Comparison of ENCODE assay signal across 27 mouse cellular contexts in the genomic region with DNA sequence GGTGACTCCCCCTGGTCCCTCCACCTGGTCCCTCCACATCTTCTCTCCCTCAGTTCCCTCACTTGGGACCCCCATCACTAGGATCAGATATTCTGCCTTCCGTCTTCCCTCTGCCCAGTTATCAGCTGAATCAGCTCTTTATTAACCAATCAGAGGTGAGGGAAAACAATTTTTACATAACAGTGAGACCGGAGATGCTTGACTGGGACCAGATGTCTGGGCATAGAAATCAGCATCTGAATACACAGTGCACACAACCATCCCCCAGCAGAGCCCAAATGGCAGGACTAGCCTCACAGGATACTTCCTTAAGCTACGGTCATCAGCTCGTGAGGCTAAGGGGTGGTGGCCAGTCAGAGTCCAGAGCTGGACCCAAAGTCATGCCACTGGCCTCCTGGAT. TPM values are rescaled to one million over a fixed set of nuclear protein-coding genes. Genes with fewer than 3 reads are reported as not detected.
DNase-seq lines count a peak whose midpoint lies in the region; ATAC-seq and TF ChIP-seq lines count a peak whose summit lies in the region.
"Had no signal": no experiment of that assay in that cellular context is flagged by ENCODE, and none has a peak within 500 bp of the region (broad histone marks: within the 10 kb centered on the region; RNA-seq: fewer than 3 reads in every experiment).

No protein-coding gene starts in this region.

- H3K9me3 ChIP-seq in hindbrain, embryonic 11.5 days (ENCODE audit: control insufficient read depth, low read length) = no peaks in the 10 kb centered on the region
- H3K9me3 ChIP-seq in hindbrain, embryonic 13.5 days = no peaks in the 10 kb centered on the region
- H3K9me3 ChIP-seq in E14TG2a.4 (ENCODE audit: low read length) = no peaks in the 10 kb centered on the region
- H3K9me3 ChIP-seq: heart, embryonic 15.5 days; limb, embryonic 10.5 days; neural tube, embryonic 12.5 days; stomach, embryonic 15.5 days had no signal

- H3K27ac ChIP-seq in hindbrain, embryonic 11.5 days (ENCODE audit: low read depth, low read length) = peak overlapping the region; percentile 51; the same call in 1 of the 2 replicates
- no peak overlapping the region for H3K27ac ChIP-seq in hindbrain, embryonic 13.5 days
- H3K27ac ChIP-seq: heart, embryonic 15.5 days; limb, embryonic 10.5 days; neural tube, embryonic 12.5 days; stomach, embryonic 15.5 days had no signal

- no peaks in the 10 kb centered on the region for H3K4me1 ChIP-seq in hindbrain, embryonic 11.5 days (replicated peaks; ENCODE audit: control insufficient read depth, insufficient read depth, low read length)
- H3K4me1 ChIP-seq in hindbrain, embryonic 13.5 days (replicated peaks) = peaks cover 17% of the 10 kb centered on the region
- H3K4me1 ChIP-seq in E14TG2a.4 (replicated peaks; ENCODE audit: low read depth, low read length) = peaks cover 72% of the 10 kb centered on the region
- H3K4me1 ChIP-seq: megakaryocyte, embryonic 14.5 days; neural tube, embryonic 12.5 days had no signal

- DNase-seq in embryo, embryonic 10.5 days (ENCODE audit: low spot score) = peak; percentile 20
- no peak for DNase-seq in embryo, embryonic 9.5 days (ENCODE audit: extremely low spot score)
- peak; percentile 31 for DNase-seq in hindbrain, embryonic 11.5 days (ENCODE audit: low spot score)
- peak; percentile 54 for DNase-seq in brain, embryonic 14.5 days (ENCODE audit: low read depth)
- DNase-seq in thymus, postnatal 4 days = no peak
- no peak for DNase-seq in ovary, postnatal 36 days (ENCODE audit: low spot score)
- DNase-seq: adrenal gland, adult 2 months; cerebellum, adult 9-11 months; gastrocnemius, postnatal 10 days; heart, postnatal 4 days; kidney, adult 8-10 months; kidney, postnatal 25 days; liver, postnatal 0 days; lung, postnatal 14 days; right cerebral cortex, postnatal 14 days; thymus, adult 18-20 months had no signal

- peak; percentile 59; the same call in 1 of the 2 replicates for ATAC-seq in hindbrain, embryonic 11.5 days (ENCODE audit: low FRiP score)
- ATAC-seq in hindbrain, embryonic 13.5 days (ENCODE audit: low FRiP score) = no peak
- ATAC-seq: liver, postnatal 0 days had no signal

- no peak for TF ChIP-seq CTCF in E14TG2a.4 (conservative IDR thresholded peaks at IDR 0.05; ENCODE audit: low read length)
- TF ChIP-seq CTCF in brain, embryonic 14.5 days (IDR thresholded peaks at IDR 0.05; ENCODE audit: borderline replicate concordance, extremely low read depth, insufficient read depth, insufficient read length) = no peak

- no peak for TF ChIP-seq POLR2A in brain, embryonic 14.5 days (IDR thresholded peaks at IDR 0.05; ENCODE audit: borderline replicate concordance, extremely low read depth, insufficient read depth, insufficient read length, poor library complexity, severe bottlenecking)

- H3K4me3 ChIP-seq in hindbrain, embryonic 11.5 days (ENCODE audit: low read depth, low read length) = no peak overlapping the region
- no peak overlapping the region for H3K4me3 ChIP-seq in hindbrain, embryonic 13.5 days
- peak overlapping the region; percentile 58 for H3K4me3 ChIP-seq in E14TG2a.4 (replicated peaks; ENCODE audit: low read length)
- H3K4me3 ChIP-seq: erythroblast, embryonic 14.5 days; heart, embryonic 15.5 days; limb, embryonic 10.5 days; megakaryocyte, embryonic 14.5 days; neural tube, embryonic 12.5 days; stomach, embryonic 15.5 days had no signal

- H3K4me2 ChIP-seq in hindbrain, embryonic 11.5 days (replicated peaks; ENCODE audit: low read depth, low read length) = no peak overlapping the region
- H3K4me2 ChIP-seq in hindbrain, embryonic 13.5 days = no peak overlapping the region
- H3K4me2 ChIP-seq: heart, embryonic 15.5 days; neural tube, embryonic 12.5 days; stomach, embryonic 15.5 days had no signal

- no peaks in the 10 kb centered on the region for H3K27me3 ChIP-seq in hindbrain, embryonic 11.5 days (ENCODE audit: control insufficient read depth, insufficient read depth, low read length)
- H3K27me3 ChIP-seq in hindbrain, embryonic 13.5 days = no peaks in the 10 kb centered on the region
- no peaks in the 10 kb centered on the region for H3K27me3 ChIP-seq in E14TG2a.4 (ENCODE audit: insufficient read depth, low read length)
- H3K27me3 ChIP-seq: heart, embryonic 15.5 days; neural tube, embryonic 12.5 days; stomach, embryonic 15.5 days had no signal

- H3K36me3 ChIP-seq in hindbrain, embryonic 11.5 days (ENCODE audit: control insufficient read depth, insufficient read depth, low read length) = no peaks in the 10 kb centered on the region
- no peaks in the 10 kb centered on the region for H3K36me3 ChIP-seq in hindbrain, embryonic 13.5 days
- no peaks in the 10 kb centered on the region for H3K36me3 ChIP-seq in E14TG2a.4 (ENCODE audit: insufficient read depth, low read length)
- H3K36me3 ChIP-seq: heart, embryonic 15.5 days; limb, embryonic 10.5 days; neural tube, embryonic 12.5 days; stomach, embryonic 15.5 days had no signal

- 32% methylated on average over 4 of the region's 4 CpGs for WGBS in hindbrain, embryonic 11.5 days
- 40% methylated on average over 4 of the region's 4 CpGs for WGBS in hindbrain, embryonic 13.5 days

- H3K9ac ChIP-seq in hindbrain, embryonic 11.5 days (ENCODE audit: low read depth, low read length) = no peak overlapping the region
- H3K9ac ChIP-seq in hindbrain, embryonic 13.5 days = no peak overlapping the region
- H3K9ac ChIP-seq: heart, embryonic 15.5 days; liver, postnatal 0 days; neural tube, embryonic 12.5 days; stomach, embryonic 15.5 days had no signal

RNA-seq across cellular contexts. Expression of a gene that starts 41.6 kb away (rescaled TPM):
- 287 and 289 TPM in 2 replicates for polyA plus RNA-seq in hindbrain, embryonic 11.5 days (2014; fragmentation: Nextera tagmentation; extraction: Ambion mirVana)
- polyA plus RNA-seq in hindbrain, embryonic 13.5 days (2015; fragmentation: Nextera tagmentation; extraction: Ambion mirVana) = 279 and 295 TPM in 2 replicates
- polyA plus RNA-seq in brain, embryonic 14.5 days (2012; rRNA removed) = 116 and 117 TPM in 2 replicates

RNA-seq across cellular contexts. Expression of a gene that starts 52.8 kb away (rescaled TPM):
- polyA plus RNA-seq in hindbrain, embryonic 11.5 days (2014; fragmentation: Nextera tagmentation; extraction: Ambion mirVana) = not detected in 2 replicates
- not detected in 2 replicates for polyA plus RNA-seq in hindbrain, embryonic 13.5 days (2015; fragmentation: Nextera tagmentation; extraction: Ambion mirVana)
- polyA plus RNA-seq in brain, embryonic 14.5 days (2012; rRNA removed) = not detected in 2 replicates
- polyA plus RNA-seq: adrenal gland, adult 2 months; cortical plate, adult 2 months; erythroblast, embryonic 14.5 days; heart, embryonic 15.5 days; intestine, embryonic 14.5 days; limb, embryonic 10.5 days; liver, adult 2 months; liver, postnatal 0 days; neural tube, embryonic 12.5 days; stomach, embryonic 15.5 days had no signal

Comparison
In these comparisons a context has a peak if more than half of its experiments do, and no peak if none do; other contexts are left out.
1. DNase-seq: peak in embryo, embryonic 10.5 days (single experiment), hindbrain, embryonic 11.5 days (single experiment) and brain, embryonic 14.5 days (single experiment); none in embryo, embryonic 9.5 days (single experiment), thymus, postnatal 4 days (single experiment) and ovary, postnatal 36 days (single experiment).